Mouse (Mus musculus) lung, postnatal 25 days (tissue): ENCODE data around the gene Gstp2.
"Not testable (repeated sequence)": the region's sequence is repeated elsewhere in the genome, so short reads cannot be mapped to it uniquely, and the experiment has no call there.

Experiments
- DNase-seq: peaks from one replicate; pipeline ENCODE4 v3.0.0; 2022; ENCODE audit warnings: low spot score

Gstp2 gene

DNA sequence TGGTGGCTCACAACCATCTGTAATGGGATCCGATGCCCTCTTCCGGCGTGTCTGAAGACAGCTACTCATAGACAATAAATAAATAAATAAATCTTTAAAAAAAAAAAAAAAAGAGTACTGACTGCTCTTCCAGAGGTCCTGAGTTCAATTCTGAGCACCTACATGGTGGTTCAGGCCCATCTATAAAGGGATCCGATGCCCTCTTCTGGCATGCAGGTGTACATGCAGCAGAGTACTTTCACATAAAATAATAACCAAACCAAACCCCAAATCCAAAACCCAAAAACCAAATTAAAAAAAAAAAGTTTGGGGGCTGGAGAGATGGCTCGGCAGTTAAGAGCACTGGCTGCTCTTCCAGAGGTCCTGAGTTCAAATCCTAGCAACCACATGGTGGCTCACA lies 3.2 kb upstream of the Gstp2 start:
- DNase-seq, result not testable (repeated sequence)

DNA sequence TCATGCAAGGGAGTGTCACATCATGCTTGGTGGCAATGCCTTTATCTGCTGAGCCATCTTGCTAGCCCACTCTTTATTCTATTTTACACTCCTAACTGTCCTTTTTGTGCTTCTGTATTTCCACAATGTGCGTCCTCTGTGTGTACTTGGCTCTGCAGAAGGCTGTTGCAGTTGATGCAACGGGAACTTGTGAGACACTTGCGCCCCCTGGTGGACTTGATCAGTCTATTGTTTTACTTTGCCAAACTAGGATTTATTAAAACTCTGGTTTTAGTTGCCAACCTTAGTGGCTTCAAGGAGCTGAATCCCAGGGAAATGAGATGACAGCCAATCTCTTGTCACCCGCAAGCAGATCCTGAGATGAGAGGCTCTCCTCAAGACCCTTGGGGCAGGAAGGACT lies 2.0 kb upstream of the Gstp2 start:
- DNase-seq, result peak; percentile 84

DNA sequence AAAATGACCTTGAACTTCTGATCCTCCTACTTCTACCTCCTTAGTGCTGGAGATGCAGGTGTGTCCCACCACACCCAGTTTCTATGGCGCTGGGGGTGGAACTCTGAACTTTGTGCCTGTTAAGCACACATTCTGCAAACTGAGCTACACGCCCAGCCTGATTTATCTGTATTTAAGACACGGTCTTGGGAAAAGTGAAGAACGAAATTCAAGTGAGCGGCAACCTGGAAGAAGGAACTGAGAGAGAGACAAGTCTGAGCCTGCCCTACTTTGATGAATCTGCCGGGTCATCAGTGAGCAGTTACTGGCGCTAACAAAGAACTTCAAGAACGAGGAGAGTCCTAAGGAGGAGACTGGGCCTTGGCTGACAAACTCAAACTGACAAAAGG lies 1.0 kb upstream of the Gstp2 start:
- DNase-seq, result no peak

DNA sequence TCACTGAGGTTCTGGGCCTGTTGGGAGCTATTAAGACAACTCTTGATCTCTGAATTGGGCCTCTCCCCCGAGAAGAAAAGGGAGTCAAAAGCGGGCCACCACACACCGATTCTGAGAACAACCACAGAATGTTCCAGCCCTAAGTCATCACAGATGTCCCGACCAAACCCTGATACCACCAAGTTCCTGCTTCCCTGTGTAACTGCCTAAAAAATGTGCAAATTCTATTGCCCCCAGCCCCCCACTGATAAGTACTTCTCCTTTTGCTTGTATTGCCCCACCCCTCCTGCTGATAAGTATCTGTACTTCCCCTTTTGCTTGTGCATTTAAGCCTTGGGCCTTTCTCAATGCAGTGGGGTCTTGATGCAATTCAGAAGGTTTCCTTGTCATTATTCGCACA lies 1.7 kb downstream of the Gstp2 start:
- not testable (repeated sequence) for DNase-seq

DNA sequence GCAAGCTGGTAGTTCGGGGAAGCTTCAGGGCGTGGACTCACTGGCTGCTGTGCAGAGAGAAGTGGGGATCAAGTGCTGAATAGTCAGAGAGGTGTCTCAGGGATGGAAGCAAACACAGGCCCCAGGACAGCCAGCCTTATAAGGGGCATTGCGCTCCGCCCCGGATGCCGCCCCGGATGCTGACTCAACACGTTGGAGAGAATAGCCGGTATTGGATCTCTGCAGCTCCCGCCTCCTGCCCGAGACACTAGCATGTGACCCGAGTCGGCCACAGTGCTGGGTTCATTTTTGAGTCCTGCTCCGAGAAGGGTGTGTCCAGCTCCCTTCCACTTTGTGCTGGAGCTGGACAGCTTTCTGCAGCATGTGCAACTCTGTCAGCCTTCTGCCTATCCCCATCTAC lies 3.7 kb downstream of the Gstp2 start:
- peak; percentile 51 for DNase-seq

DNA sequence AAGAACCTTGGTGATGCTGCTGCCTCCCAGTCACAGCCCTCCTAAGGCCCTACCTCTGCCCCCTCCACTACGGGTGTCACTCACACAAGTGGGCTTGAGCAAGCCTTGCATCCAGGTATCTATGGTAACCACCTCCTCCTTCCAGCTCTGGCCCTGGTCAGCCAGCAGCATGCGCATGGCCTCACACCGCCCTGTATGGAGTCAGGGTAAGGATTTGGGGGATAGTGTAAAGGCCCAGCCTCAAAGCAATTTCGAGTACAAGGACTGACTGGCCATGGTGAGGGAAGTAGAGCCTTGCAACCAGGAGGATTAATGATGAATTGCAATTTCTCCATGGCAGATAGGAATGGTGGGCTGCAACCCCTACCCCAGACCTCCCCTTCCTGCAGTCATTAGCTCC lies 4.3 kb downstream of the Gstp2 start:
- not testable (repeated sequence) for DNase-seq

DNA sequence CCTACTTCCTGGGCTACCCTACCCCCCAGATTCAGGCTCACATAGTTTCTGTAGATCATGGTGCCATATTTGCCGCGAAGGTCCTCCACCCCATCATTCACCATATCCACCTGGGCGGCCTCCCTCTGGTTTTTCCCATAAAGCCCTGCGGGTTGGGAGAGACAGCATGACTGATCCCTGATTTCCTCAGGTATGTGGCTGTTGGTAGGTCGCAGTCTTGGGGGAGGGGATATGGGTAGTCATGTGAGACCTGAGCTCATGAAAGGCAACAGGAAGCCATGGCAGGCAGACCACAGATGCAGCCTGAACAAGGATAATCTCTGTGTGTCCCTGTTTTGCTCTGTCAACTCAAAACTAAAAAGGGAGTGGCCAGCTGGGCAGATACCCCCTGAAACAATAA lies 4.9 kb downstream of the Gstp2 start:
- DNase-seq, result not testable (repeated sequence)

DNA sequence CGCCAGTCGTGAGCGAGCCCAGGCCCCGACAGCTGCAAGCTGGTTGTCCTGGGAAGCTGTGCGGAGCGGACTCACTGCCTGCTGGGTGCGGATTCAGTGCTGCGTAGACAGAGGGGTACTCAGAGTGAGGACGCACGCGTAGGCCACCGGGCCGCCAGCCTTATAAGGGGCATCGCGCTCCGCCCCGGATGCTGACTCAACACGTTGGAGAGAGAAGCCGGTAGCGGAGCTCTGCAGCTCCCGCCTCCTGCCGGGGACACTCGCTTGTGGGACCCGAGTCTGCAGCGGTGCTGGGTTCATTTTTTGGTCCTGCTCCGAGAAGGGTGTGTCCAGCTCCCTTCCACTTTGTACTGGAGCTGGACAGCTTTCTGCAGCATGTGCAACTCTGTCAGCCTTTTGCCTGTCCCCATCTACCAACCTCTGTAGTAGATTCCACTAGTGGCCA lies 8.0 kb downstream of the Gstp2 start, which contains the start of gene Gstp1:
Gstp1 (minus strand) TSS at position 198 of the 445 bp plus-strand sequence.
- DNase-seq, result peak; percentile 92

DNA sequence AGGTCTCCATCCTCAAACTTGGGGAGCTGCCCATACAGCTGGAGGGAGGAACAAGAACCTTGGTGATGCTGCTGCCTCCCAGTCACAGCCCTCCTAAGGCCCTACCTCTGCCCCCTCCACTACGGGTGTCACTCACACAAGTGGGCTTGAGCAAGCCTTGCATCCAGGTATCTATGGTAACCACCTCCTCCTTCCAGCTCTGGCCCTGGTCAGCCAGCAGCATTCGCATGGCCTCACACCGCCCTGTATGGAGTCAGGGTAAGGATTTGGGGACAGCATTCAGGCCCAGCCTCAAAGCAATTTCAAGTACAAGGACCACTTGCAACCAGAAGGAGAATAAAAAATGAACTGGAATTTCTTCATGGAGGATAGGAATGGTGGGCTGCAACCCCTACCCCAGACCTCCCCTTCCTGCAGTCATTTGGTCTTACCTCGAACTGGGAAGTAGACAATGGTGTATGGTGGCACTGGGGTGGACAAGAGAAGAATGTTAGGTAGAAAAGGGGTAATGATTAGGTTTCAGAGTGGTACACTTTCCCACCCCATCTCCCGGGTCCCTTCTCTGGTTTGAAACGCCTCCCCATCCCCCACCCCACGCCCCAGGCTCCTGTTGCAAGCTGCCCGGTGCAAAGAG lies 8.6 kb downstream of the Gstp2 start:
- not testable (repeated sequence) for DNase-seq

DNA sequence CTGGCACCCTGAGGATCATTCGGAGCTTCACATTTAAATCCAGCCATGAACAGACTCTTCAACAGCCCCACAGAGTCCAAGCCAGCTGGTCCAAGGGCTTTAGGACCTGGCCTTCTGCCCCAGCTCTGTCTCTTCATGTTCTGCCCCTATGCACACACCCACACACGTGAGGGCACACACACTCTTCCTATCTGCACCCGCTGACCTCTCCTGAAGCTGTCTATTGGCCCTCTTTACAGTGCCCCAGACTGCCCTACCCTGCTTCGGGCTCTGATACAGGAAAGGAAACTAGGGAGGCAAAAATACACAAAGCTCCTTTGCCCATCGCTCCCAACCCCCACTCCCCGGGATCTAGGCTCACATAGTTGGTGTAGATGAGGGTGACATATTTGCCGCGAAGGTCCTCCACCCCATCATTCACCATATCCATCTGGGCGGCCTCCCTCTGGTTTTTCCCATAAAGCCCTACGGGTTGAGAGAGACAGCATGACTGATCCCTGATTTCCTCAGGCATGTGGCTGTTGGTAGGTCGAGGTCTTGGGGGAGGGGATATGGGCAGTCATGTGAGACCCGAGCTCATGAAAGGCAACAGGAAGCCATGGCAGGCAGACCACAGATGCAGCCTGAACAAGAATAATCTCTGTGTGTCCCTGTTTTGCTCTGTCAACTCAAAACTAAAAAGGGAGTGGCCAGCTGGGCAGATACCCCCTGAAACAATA lies 9.3 kb downstream of the Gstp2 start:
- no peak for DNase-seq

DNA sequence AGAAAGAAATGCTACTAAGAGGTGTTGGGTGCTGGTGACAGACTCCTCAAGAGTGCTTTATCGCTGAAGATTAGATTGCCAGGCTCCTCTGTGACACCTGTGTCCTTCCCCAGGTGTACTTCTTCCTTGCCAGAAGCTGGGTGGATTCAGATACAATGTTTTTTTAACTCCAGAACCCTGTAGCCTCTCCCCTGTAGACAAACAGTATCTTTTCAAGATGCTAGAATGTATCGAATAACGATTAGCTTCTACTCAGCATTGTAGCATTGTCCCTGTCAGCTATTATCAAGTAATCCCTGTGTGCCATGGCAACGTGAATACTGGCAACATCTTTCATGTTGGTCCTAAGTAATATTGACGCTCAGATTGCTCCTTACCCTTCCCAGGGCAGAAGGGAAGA lies 12.1 kb downstream of the Gstp2 start:
- DNase-seq, result no peak

DNA sequence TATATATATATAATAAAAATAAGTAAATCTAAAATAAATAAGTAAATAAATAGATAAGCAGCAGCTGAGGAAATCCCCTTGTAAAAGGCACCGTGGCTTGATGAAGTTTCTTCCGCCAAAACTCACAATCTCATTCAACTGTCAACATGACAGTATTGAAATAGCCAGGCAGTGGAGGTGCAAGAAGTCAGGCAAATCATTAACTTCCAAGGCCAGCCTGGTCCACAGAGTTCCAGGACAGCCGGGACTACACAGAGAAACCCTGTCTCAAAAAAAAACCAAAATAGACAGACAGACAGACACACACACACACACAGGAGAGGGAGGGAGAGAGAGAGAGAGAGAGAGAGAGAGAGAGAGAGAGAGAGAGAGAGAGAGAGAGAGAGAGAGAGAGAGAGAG lies 12.5 kb downstream of the Gstp2 start:
- no peak for DNase-seq

DNA sequence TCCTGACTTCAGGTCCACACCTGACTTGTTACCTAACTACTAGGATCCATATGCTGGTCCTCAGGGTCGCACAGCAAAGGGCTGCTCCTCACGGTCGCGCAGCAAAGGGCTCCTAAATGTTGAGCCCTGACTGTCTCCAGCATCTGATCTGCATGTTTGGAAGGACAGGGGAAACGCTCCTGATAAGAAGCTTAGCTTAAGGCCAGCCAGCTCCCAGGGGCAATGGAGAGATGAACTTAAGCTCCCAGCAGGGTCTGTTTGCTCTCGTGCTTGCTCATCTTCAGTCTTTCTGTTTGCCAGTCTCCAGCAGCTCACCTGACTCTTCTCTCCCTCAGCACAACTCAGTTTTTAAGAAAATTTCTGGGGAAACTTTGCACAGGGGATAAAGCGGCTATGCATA lies 13.2 kb downstream of the Gstp2 start:
- no peak for DNase-seq

DNA sequence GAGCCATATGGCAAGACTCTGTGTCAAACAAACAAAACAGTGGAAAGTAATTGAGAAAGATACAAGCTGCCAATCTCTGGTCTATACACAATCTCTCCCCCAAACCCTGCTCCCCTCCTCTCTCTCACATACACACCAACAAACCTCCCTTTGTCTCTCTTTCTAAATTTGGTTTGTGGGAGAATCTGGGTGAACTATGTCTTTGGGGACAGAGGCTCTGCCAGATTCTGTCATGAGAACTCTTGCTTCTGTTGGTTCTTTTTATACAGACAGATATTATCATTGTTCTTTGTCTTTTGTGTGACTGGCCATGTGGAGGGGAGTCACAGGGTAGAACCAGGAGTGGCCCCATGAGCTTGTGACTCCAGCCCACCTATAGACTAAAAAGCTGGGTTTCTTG lies 18.2 kb downstream of the Gstp2 start:
- DNase-seq, result no peak

DNA sequence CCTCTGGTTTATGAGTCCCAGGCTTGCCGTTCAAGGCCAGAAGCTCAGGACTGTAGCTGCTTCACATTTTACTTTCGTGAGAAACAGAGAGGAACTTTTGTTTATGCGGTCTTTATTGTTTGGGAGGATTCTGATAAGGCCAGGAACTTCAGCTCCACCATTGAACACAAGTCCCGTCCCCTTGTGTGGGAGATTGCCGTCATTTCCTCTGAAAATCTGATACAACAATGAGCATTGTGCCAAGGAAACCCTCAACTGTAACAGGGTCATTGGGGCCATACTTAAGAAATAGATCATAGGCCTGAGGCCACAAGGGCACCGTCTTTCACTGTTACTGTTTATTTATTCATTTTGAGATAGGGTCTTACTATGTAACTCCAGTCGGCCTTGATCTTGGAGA lies 22.6 kb downstream of the Gstp2 start:
- DNase-seq, result peak; percentile 43

DNA sequence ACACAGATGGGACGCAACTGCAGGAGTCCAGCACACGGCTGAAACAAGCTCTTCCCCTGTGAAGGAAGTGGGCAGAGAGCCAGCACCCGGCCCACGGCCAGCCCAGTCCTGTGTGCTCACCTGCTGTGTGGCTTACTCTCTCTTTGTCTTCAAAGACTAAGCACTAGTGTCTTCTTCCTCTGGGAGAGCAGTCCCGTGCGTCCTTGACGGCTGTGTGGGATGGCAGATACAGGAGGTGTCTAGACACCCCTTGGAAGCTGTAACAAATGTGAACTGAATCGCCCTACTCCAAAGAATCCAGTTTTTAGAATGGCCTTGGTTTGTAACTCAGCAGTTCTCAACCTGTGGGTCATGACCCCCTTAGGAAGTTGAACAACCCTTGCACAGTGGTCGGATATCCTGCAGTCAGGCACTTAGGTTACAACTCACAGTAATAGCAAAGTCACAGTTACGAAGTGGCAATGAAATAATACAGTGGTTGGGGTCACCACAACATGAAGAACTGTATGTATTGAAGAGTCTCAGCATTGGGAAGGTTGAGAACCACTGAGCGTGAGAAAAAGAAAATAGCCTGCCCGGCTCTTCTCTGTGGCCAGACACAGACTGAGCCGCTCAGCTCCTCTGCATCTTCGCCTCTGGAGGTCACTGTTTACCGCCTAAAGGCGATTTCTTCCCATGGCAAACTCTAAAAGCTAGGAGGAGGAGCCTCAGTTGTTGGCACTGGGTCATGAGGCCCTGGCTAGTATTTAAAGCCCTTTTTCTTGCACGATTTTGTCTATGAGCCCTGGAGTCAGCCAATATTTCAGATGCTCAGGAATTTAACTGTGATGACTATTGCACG lies 26.9 kb downstream of the Gstp2 start:
- peak; percentile 90 for DNase-seq

DNA sequence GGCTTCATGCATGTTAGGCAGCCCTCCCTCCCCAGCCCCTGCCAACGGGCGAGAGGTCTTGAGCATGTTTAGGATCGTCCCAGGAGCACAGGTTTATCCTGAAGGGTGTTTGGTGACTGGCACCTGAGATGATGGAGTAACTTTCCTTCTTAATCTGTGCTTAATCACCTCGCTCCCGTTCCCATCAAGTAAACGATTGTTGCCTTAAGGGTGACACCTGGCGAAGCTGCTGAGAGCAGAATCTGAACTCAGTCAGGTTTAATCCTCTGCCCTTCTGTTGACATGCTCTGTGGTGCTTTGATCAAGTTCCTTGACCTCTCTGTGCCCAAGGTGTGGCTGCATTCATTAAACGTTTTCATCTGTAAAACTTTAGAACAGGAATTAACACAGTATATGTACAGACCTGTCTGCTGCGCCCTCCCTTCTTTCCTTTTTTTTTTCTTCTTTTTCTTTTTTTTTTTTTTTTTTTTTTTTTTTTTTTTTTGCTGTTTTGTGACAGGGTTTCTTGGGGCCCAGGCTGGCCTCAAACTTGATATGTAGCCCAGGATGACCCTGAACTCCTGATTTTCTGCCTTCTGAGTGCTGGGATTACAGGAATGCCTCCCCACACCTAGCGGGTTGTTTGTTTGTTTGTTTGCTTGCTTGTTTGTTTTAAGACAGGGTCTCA lies 27.8 kb downstream of the Gstp2 start:
- no peak for DNase-seq

DNA sequence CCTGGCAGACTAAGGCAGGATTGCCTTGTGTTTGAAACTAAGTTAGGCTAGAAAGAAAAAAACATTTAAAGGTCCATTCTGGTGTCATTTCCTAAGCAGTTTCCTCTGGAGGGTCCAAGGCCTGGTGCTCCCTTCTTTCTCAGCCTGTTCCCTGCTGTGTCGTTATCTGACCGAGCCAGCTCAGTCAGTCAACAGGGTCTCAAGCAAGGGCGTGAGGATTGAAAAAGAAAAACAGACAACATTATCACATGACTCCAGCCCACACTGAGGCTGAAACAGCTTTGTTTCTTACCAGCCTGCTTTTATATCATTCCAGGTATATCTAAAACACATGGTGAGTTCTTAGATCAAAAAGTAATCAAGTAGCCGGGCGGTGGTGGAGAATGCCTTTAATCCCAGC lies 30.2 kb downstream of the Gstp2 start:
- no peak for DNase-seq

DNA sequence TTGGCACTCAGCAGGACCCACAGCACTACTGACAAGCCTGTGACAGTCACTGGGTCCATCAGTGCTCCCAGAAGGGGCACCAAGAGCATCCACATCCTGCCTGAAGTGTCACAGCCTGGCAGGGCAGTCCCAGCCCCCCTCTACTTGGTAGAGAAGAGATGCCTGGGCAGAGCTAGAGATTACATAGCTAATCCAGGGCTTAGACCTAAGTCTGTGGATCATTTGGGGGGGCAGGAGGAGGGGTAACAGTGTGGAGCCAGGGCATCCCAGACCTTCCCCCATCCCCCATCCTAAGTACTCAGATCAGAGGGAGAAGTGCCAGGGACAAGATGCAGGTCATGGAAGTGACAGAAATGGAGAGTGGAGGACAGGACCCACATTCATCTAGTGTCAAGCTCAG lies 31.0 kb downstream of the Gstp2 start:
- no peak for DNase-seq

DNA sequence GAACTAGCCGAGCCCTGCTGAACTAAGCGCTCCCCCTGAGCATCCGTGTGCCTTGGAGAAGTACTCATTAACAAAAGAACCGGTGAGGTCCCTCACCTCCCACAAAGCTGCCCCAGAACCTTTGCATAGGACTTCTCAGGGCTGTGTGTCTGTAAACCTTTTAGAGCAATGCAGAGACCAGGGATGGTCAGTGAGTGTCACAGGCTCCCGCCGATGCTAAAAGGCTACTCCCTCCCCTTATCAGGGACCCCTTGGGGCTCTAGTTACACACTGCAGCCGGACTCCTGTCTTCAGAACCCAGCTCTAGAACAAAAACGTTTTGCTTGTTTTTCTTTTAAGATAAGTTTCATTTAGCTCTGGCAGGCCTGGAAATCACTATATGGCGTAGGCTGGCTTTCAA lies 32.8 kb downstream of the Gstp2 start:
- no peak for DNase-seq

DNA sequence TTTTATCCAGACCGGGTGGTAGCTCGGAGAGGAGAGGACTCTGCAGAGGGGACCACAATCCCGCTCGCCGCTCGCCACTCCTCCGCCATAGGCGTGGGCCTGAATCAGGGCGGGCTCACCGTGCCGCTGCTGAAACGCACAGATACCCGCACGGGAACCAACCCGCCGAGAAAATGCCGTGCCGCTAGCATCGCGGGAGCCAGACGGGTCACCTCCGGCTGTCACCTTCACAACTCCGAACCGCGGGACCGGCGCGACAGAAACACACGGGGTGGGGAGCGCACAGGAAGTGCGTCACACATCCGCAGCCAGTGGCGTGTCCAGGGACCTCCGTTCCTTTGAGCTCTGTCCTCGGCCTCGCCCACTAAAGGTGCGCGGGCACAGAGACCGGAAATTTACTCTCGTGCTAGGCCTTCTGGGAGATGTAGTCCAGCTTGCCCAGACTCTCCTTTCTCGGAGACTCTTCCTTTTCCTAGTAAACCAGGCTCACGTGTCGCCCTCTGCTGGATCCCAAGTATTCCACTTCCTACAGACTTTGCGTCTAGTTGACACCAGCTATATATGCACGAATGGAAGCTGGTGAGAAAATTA lies 33.3 kb downstream of the Gstp2 start, which contains the start of gene Ndufv1:
Ndufv1 (minus strand) TSS at position 375 of the 591 bp plus-strand sequence.
- DNase-seq, result peak; percentile 99

DNA sequence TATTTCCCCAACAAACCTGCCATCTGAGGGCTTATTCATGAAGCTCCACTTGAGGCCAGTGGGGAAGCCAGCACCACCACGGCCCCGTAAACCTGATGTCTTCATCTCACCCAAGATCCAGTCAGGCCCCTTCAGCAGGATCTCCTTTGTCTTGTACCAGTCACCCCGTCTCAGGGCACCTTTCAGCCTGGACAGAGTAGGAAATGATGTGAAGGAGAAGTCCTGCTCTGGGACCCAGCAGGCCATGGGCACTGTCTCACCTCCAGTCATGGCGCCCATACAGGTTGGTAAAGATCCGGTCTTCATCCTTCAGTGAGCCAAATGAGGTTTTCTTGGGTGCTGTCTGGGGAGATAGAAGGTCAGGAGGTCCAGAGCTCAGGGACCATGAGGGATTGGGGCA lies 34.7 kb downstream of the Gstp2 start:
- DNase-seq, result no peak
